Mouse (Mus musculus) ES-Bruce4 (cell line): ENCODE results near the gene Rapgef1. TPM values are rescaled to one million over a fixed set of nuclear protein-coding genes. Genes with fewer than 3 reads are reported as not detected.

Experiments
- H3K27ac ChIP-seq: 2 replicates; pipeline ENCODE4 v1.5.1; 2012; ENCODE audit warnings: low read length, inconsistent platforms; ENCODE audit not compliant: insufficient read depth
- H3K27me3 ChIP-seq: 2 replicates; pipeline ENCODE4 v1.6.1; 2012; ENCODE audit warnings: mild to moderate bottlenecking, low read length, inconsistent platforms; ENCODE audit not compliant: control insufficient read depth, poor library complexity, insufficient read depth, severe bottlenecking
- H3K36me3 ChIP-seq: 2 replicates; pipeline ENCODE4 v1.6.1; 2012; ENCODE audit warnings: inconsistent platforms, mild to moderate bottlenecking, low read length, moderate library complexity; ENCODE audit not compliant: control insufficient read depth, poor library complexity, insufficient read depth, severe bottlenecking
- H3K4me1 ChIP-seq: one replicate; pipeline ENCODE4 v1.8.1; 2011; ENCODE audit warnings: low read length; ENCODE audit not compliant: control insufficient read depth, insufficient read depth
- H3K4me3 ChIP-seq: 2 replicates; pipeline ENCODE4 v1.5.1; 2011; ENCODE audit warnings: low read depth, mild to moderate bottlenecking, low read length
- H3K9ac ChIP-seq: 2 replicates; pipeline ENCODE4 v1.6.1; 2012; ENCODE audit warnings: low read depth, mild to moderate bottlenecking, inconsistent platforms; ENCODE audit not compliant: poor library complexity, severe bottlenecking
- H3K9me3 ChIP-seq: replicated peaks from 2 replicates; pipeline ENCODE4 v1.6.1; 2012; ENCODE audit warnings: mild to moderate bottlenecking, low read length, inconsistent platforms; ENCODE audit not compliant: control insufficient read depth, poor library complexity, insufficient read depth, severe bottlenecking
- CTCF ChIP-seq: IDR thresholded peaks from one replicate; pipeline ENCODE4 v1.8.1; 2011; ENCODE audit warnings: low read depth, low read length
- EP300 ChIP-seq: IDR thresholded peaks from 2 replicates; pipeline ENCODE4 v1.6.1; 2011; ENCODE audit warnings: low read depth, low read length; ENCODE audit not compliant: insufficient read depth
- POLR2A ChIP-seq: IDR thresholded peaks from one replicate; pipeline ENCODE4 v1.8.1; 2011; ENCODE audit warnings: low read length; ENCODE audit not compliant: insufficient read depth
- polyA plus RNA-seq: library from polyadenylated mRNA; stranded (reverse); fragments of >200 nt; gene quantifications from 2 replicates; pipeline ENCODE4 v1.2.4, GENCODE M21; 2011; ENCODE audit warnings: low read depth; ENCODE audit not compliant: missing spikeins, insufficient read depth, insufficient read length

Rapgef1 gene
- polyA plus RNA-seq, 1 experiment, result 37.0 TPM

- peaks cover 3% of the 10 kb centered on the region; the same call in 1 of the 2 replicates for H3K9me3 ChIP-seq
- TF ChIP-seq CTCF (no peak), EP300 (no peak), POLR2A (no peak)
- no peak overlapping the region for H3K9ac ChIP-seq
- no peak overlapping the region for H3K4me3 ChIP-seq
- H3K36me3 ChIP-seq, result peaks cover 64% of the 10 kb centered on the region
- no peak overlapping the region for H3K27ac ChIP-seq
- H3K27me3 ChIP-seq, result no peaks in the 10 kb centered on the region
- H3K4me1 ChIP-seq, result peaks cover 6% of the 10 kb centered on the region
These were observed 164.8 kb downstream of the Rapgef1 start for GRCm38 (mm10) chr2:29784290-29784689.

DNA sequence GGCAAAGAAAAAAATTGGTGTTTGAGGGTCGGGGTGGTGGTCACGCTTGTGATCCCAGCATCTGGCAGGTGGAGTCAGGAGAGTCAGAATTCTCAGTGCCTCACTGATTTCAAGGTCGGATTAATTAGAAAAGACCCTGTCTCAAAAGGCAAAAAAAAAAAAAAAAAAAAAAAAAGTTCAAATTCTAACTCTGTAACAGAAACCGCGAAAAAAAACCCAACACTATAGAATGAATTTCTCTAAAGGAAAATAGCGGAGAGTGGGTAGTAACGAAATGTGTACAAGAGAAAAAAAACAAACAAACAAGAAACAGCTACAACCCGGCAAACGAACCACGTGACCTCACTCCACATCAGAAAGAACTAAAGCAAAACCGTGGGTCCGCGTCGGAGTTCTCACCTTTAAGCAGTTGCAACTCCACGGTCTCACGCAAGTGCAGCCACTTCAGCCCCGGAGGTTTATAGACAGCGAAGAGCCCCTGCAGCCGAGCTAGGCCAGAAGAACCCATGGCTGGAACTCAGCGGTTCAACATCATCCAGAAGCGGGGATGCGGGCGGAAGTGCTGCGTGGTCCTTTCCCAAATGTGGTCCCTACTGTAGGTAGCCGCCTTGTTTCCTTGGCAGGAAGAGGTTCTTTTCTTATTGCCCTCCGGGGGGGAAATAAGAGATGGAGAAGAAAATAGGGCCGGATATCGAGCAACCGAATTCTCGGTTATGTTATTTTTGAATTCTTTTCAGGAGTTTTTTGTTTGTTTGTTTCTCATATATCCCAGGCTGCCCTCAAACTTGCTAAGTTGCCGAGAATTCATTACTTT, 167.8 kb downstream of the Rapgef1 start, which contains the start of gene Coq4:
Gene Coq4 (plus strand): TSS at position 390 of the 814 bp plus-strand sequence.
- Histone ChIP-seq H3K4me3 (peak within 1 kb of the TSS; percentile 94), H3K4me1 (peaks cover 6% of the 10 kb centered on the region), H3K27ac (peak within 1 kb of the TSS; percentile 8; the same call in 1 of the 2 replicates), H3K36me3 (peaks cover 39% of the 10 kb centered on the region), H3K9me3 (no peaks in the 10 kb centered on the region), H3K27me3 (no peaks in the 10 kb centered on the region), H3K9ac (peak within 1 kb of the TSS; percentile 56)
- peak; percentile 76 for TF ChIP-seq POLR2A
- TF ChIP-seq CTCF, result no peak
- TF ChIP-seq EP300, result 0 out of 2 replicates have a peak, but pooled peaks have one; percentile 41

DNA sequence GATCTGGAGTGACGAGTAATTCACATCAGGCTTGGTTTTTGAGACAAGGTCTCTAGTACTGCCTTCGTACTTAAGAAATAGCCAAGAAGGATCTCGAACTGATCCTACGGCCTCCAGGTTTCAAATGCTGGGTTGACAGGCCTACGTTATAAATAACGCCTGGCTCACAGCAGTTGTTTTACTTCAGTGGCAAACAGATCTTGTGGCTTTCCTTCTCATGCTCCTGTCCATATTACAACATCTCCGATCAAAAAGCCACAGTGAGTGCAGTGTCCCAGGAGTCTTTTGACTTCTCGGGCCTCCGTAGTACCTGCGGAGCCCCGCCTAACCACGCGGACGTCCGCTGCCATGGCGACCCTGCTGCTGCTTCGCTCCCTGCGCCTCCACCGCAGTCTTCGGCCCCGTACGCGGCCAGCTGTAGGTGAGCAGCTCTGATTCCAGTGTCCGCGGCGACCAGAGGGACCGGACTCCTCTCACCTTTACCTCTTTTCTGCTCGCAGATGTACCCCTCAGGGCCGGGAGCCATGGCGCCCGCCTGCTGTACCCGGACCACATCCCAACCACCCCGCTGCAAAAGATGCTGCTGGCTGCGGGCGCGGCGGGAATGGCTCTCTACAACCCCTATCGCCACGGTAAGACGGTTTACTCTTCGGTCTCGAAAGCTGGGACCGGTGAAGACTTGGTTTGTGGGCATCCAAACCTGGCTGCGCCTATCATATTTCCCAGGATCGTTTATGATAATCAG, 168.6 kb downstream of the Rapgef1 start, which contains the start of gene Trub2:
Gene Trub2 (minus strand): TSS at position 566 of the 745 bp plus-strand sequence.
- Histone ChIP-seq H3K9me3 (no peaks in the 10 kb centered on the region), H3K4me3 (peak within 1 kb of the TSS; percentile 94), H3K9ac (peak within 1 kb of the TSS; percentile 56), H3K4me1 (peaks cover 6% of the 10 kb centered on the region), H3K27me3 (no peaks in the 10 kb centered on the region), H3K27ac (no peak within 1 kb of the TSS), H3K36me3 (peaks cover 32% of the 10 kb centered on the region)
- no peak for TF ChIP-seq CTCF
- no peak for TF ChIP-seq EP300
- no peak for TF ChIP-seq POLR2A

Other genes with a start within 250 kb of the Rapgef1 start
- gene Gm13420, start 132.0 kb downstream of the Rapgef1 start, polyA plus RNA-seq, result 0.75 TPM in 1 of 2 replicates, not detected in the other
- not detected in 2 replicates for gene Gm13547, start 139.6 kb downstream of the Rapgef1 start, polyA plus RNA-seq
- 8.5 and 21.5 TPM in 2 replicates for gene Coq4, start 167.8 kb downstream of the Rapgef1 start, polyA plus RNA-seq
- 52.4 and 54.9 TPM in 2 replicates for gene Trub2, start 168.8 kb downstream of the Rapgef1 start, polyA plus RNA-seq
- gene Slc27a4, start 182.9 kb downstream of the Rapgef1 start, polyA plus RNA-seq, result 8.7 TPM in 2 replicates
- gene Urm1, start 200.4 kb downstream of the Rapgef1 start, polyA plus RNA-seq, result 31.0 and 32.8 TPM in 2 replicates
- 24.6 and 25.9 TPM in 2 replicates for gene Cercam, start 249.4 kb downstream of the Rapgef1 start, polyA plus RNA-seq